Mouse (Mus musculus): ENCODE data around the gene Gdf15. TPM values are rescaled to one million over a fixed set of nuclear protein-coding genes. Genes with fewer than 3 reads are reported as not detected.

Gene Gdf15
- polyA plus RNA-seq, 1 experiment from 2014 or later, result 1.3 TPM

DNA sequence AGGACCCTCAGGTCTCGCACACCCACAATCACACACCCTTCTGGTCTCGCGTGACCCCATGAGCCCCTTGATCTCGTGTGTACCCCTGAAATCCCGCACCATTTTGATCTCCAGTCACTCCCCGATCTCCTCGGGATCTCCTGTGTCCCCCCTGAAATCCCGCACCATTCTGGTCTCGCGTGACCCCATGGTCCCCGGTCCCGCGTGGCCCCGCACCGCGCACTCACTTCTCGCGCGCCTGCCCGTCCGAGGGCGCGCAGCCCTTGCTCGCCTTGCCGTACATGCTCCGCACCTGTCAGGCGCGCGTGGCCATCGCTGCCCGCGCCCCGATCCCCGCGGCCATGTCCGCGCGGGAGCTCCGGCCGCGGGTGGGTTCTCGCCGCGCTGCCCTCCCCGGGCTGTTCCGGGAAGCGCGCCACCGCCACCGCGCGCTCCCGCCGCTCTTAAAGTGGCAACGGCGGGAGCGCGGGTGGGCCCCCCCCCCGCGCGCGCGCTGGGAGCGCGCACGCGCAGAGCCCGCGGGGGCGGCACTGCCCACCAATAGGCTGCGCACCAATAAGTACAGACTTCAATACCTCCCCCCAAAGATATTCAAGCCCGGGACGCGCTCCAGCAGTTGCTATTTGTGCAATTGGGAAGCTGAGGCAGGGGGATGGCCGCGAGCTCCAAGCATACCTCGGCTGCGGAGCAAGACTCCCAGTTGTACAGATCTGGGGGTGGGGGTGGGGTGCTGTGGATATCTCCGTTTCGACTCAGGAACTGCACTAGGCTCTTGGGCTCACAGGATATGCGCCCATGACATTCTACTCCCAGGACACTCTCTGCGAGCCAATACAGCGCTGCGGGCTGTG is 24.1 kb downstream of the Gdf15 start:
- H3K9me3 ChIP-seq (ENCODE audit: low read length), result no peaks in the 10 kb centered on the region
- WGBS, result under 1% methylated on average over 84 of the region's 84 CpGs
- H3K4me3 ChIP-seq (ENCODE audit: low read depth, low read length), result peak overlapping the region; percentile 61
- H3K27me3 ChIP-seq (replicated peaks; ENCODE audit: insufficient read depth, low read length), result no peaks in the 10 kb centered on the region
- ATAC-seq (no peak), DNase-seq (ENCODE audit: low spot score) (peak; percentile 53)
- no peaks in the 10 kb centered on the region for H3K36me3 ChIP-seq (ENCODE audit: insufficient read depth, low read length)
- H3K4me2 ChIP-seq (replicated peaks; ENCODE audit: low read depth, low read length), result peak overlapping the region; percentile 97
- peak overlapping the region; percentile 98 for H3K27ac ChIP-seq (ENCODE audit: low read length)
- H3K4me1 ChIP-seq (ENCODE audit: insufficient read depth, low read depth, low read length), result peaks cover 8% of the 10 kb centered on the region; the same call in 1 of the 2 replicates
- TF ChIP-seq CTCF (IDR thresholded peaks at IDR 0.05), result no peak
- TF ChIP-seq EP300 (IDR thresholded peaks at IDR 0.05), result no peak
- H3K9ac ChIP-seq (replicated peaks; ENCODE audit: low read depth), result peak overlapping the region; percentile 82

GRCm38 (mm10) chr8:70607603-70607897 is 24.7 kb downstream of the Gdf15 start:
- Histone ChIP-seq H3K9ac (replicated peaks; ENCODE audit: low read depth) (peak overlapping the region; percentile 82), H3K9me3 (ENCODE audit: low read length) (no peaks in the 10 kb centered on the region), H3K4me1 (ENCODE audit: insufficient read depth, low read depth, low read length) (peaks cover 8% of the 10 kb centered on the region; the same call in 1 of the 2 replicates), H3K4me2 (replicated peaks; ENCODE audit: low read depth, low read length) (peak overlapping the region; percentile 97), H3K36me3 (ENCODE audit: insufficient read depth, low read length) (no peaks in the 10 kb centered on the region), H3K4me3 (ENCODE audit: low read depth, low read length) (peak overlapping the region; percentile 61), H3K27ac (ENCODE audit: low read length) (peak overlapping the region; percentile 98), H3K27me3 (replicated peaks; ENCODE audit: insufficient read depth, low read length) (no peaks in the 10 kb centered on the region)
- WGBS, result 14% methylated on average over 6 of the region's 6 CpGs
- DNase-seq (ENCODE audit: low spot score), result peak; percentile 10
- TF ChIP-seq EP300 (IDR thresholded peaks at IDR 0.05) (no peak), CTCF (IDR thresholded peaks at IDR 0.05) (no peak)
- ATAC-seq, result no peak

- no peak for TF ChIP-seq CTCF (IDR thresholded peaks at IDR 0.05)
- TF ChIP-seq EP300 (IDR thresholded peaks at IDR 0.05), result no peak
- DNase-seq (ENCODE audit: low spot score) (peak; percentile 4), ATAC-seq (no peak)
- no peak overlapping the region for H3K9ac ChIP-seq (replicated peaks; ENCODE audit: low read depth)
- no peaks in the 10 kb centered on the region for H3K36me3 ChIP-seq (ENCODE audit: insufficient read depth, low read length)
- 56% methylated on average over 18 of the region's 18 CpGs for WGBS
- no peak overlapping the region for H3K27ac ChIP-seq (ENCODE audit: low read length)
- no peaks in the 10 kb centered on the region for H3K27me3 ChIP-seq (replicated peaks; ENCODE audit: insufficient read depth, low read length)
- peak overlapping the region; percentile 97 for H3K4me2 ChIP-seq (replicated peaks; ENCODE audit: low read depth, low read length)
- peaks cover 8% of the 10 kb centered on the region; the same call in 1 of the 2 replicates for H3K4me1 ChIP-seq (ENCODE audit: insufficient read depth, low read depth, low read length)
- H3K9me3 ChIP-seq (ENCODE audit: low read length), result no peaks in the 10 kb centered on the region
- peak overlapping the region; percentile 61; the same call in 1 of the 2 replicates for H3K4me3 ChIP-seq (ENCODE audit: low read depth, low read length)
Observed at GRCm38 (mm10) chr8:70606780-70607602, 25.3 kb downstream of the Gdf15 start.

GRCm38 (mm10) chr8:70605871-70606779 is 26.1 kb downstream of the Gdf15 start:
- no peak overlapping the region for H3K4me3 ChIP-seq (ENCODE audit: low read depth, low read length)
- DNase-seq (ENCODE audit: low spot score) (peak; percentile 3), ATAC-seq (no peak)
- H3K4me1 ChIP-seq (ENCODE audit: insufficient read depth, low read depth, low read length), result peaks cover 10% of the 10 kb centered on the region; the same call in 1 of the 2 replicates
- H3K27me3 ChIP-seq (replicated peaks; ENCODE audit: insufficient read depth, low read length), result no peaks in the 10 kb centered on the region
- H3K27ac ChIP-seq (ENCODE audit: low read length), result no peak overlapping the region
- WGBS, result 82% methylated on average over 9 of the region's 9 CpGs
- H3K36me3 ChIP-seq (ENCODE audit: insufficient read depth, low read length), result no peaks in the 10 kb centered on the region
- H3K4me2 ChIP-seq (replicated peaks; ENCODE audit: low read depth, low read length), result no peak overlapping the region
- TF ChIP-seq CTCF (IDR thresholded peaks at IDR 0.05) (no peak), EP300 (IDR thresholded peaks at IDR 0.05) (no peak)
- H3K9me3 ChIP-seq (ENCODE audit: low read length), result no peaks in the 10 kb centered on the region
- H3K9ac ChIP-seq (replicated peaks; ENCODE audit: low read depth), result no peak overlapping the region

DNA sequence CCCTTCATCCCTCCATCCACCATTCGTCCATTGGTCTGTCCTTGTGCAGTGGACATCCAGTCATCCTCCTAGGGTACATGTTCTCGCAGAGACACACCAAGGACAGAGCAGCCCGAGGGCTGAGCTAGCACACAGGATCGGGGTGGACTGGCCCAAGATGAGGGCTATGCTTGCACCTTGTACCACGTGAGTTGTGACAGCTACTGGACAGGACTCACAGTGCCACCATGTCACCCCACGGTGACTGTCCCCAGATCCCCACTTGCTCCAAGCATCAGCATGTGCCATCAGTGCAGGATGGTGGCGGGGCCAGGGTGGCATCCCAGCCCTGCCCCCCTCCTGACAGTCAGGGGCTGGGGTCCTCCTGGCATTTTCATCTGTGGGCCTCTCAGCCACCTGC is 27.7 kb downstream of the Gdf15 start:
- Histone ChIP-seq H3K4me2 (replicated peaks; ENCODE audit: low read depth, low read length) (no peak overlapping the region), H3K27me3 (replicated peaks; ENCODE audit: insufficient read depth, low read length) (no peaks in the 10 kb centered on the region), H3K9ac (replicated peaks; ENCODE audit: low read depth) (no peak overlapping the region), H3K27ac (ENCODE audit: low read length) (no peak overlapping the region), H3K9me3 (ENCODE audit: low read length) (no peaks in the 10 kb centered on the region), H3K36me3 (ENCODE audit: insufficient read depth, low read length) (no peaks in the 10 kb centered on the region), H3K4me3 (ENCODE audit: low read depth, low read length) (no peak overlapping the region), H3K4me1 (ENCODE audit: insufficient read depth, low read depth, low read length) (peaks cover 15% of the 10 kb centered on the region; the same call in 1 of the 2 replicates)
- no peak for DNase-seq (ENCODE audit: low spot score)
- TF ChIP-seq CTCF (IDR thresholded peaks at IDR 0.05) (no peak), EP300 (IDR thresholded peaks at IDR 0.05) (no peak)
- ATAC-seq, result no peak
- 90% methylated on average over 7 of the region's 7 CpGs for WGBS

All from lung, postnatal 0 days (tissue).